Mouse (Mus musculus) cerebellum, postnatal 14 days (tissue): Measurements from ENCODE around the gene Zdhhc5.
A peak's percentile ranks its signal among the peaks of the same experiment; 100 is the strongest.
"Not testable (repeated sequence)": the region's sequence is repeated elsewhere in the genome, so short reads cannot be mapped to it uniquely, and the experiment has no call there.

Experiments
- DNase-seq, 2 experiments: peaks; one replicate each; pipeline ENCODE4 v3.0.0; 2021; ENCODE audit warnings: mixed read lengths in 2 of 2

Zdhhc5 gene

GRCm38 (mm10) chr2:84734351-84734864 lies 19.4 kb upstream of the Zdhhc5 start:
- peak; percentile 58 to 68 for DNase-seq

GRCm38 (mm10) chr2:84733579-84734300 lies 18.8 kb upstream of the Zdhhc5 start, which contains the start of gene Ypel4:
Gene Ypel4 (plus strand): TSS chr2:84734058.
- peak; percentile 88 for DNase-seq

- DNase-seq: no peak
These were observed 17.4 kb upstream of the Zdhhc5 start for GRCm38 (mm10) chr2:84732394-84732793.

- no peak for DNase-seq
These were observed 16.2 kb upstream of the Zdhhc5 start for GRCm38 (mm10) chr2:84731206-84731605.

GRCm38 (mm10) chr2:84728191-84728590 lies 13.2 kb upstream of the Zdhhc5 start:
- not testable (repeated sequence) for DNase-seq

GRCm38 (mm10) chr2:84727172-84727858 lies 12.3 kb upstream of the Zdhhc5 start, which contains the start of gene Clp1:
Gene Clp1 (minus strand): TSS chr2:84727350.
- peak; percentile 95 to 96 for DNase-seq

GRCm38 (mm10) chr2:84726716-84727115 lies 11.7 kb upstream of the Zdhhc5 start:
- DNase-seq: no peak

- DNase-seq: no peak
These were observed 10.8 kb upstream of the Zdhhc5 start for GRCm38 (mm10) chr2:84725770-84726169.

GRCm38 (mm10) chr2:84723856-84724255 lies 8.9 kb upstream of the Zdhhc5 start:
- no peak for DNase-seq

- DNase-seq: no peak
These were observed 6.2 kb upstream of the Zdhhc5 start for GRCm38 (mm10) chr2:84721182-84721581.

- no peak for DNase-seq
These were observed 5.7 kb upstream of the Zdhhc5 start for GRCm38 (mm10) chr2:84720718-84721117.

GRCm38 (mm10) chr2:84717357-84717756 lies 2.4 kb upstream of the Zdhhc5 start:
- DNase-seq: no peak

GRCm38 (mm10) chr2:84716423-84717355 lies 1.7 kb upstream of the Zdhhc5 start:
- DNase-seq: peak in 1 of 2 experiments; percentile 38

GRCm38 (mm10) chr2:84715562-84716361 lies 782 bp upstream of the Zdhhc5 start:
- DNase-seq: peak in 1 of 2 experiments; percentile 77

GRCm38 (mm10) chr2:84714422-84714810 lies 564 bp downstream of the Zdhhc5 start:
- no peak for DNase-seq

- no peak for DNase-seq
These were observed 3.1 kb downstream of the Zdhhc5 start for GRCm38 (mm10) chr2:84711898-84712297.

GRCm38 (mm10) chr2:84707523-84707922 lies 7.5 kb downstream of the Zdhhc5 start:
- DNase-seq: no peak

GRCm38 (mm10) chr2:84705295-84705694 lies 9.7 kb downstream of the Zdhhc5 start:
- DNase-seq: no peak

- DNase-seq: no peak
These were observed 10.7 kb downstream of the Zdhhc5 start for GRCm38 (mm10) chr2:84704329-84704728.

- no peak for DNase-seq
These were observed 11.5 kb downstream of the Zdhhc5 start for GRCm38 (mm10) chr2:84703497-84703896.

- DNase-seq: no peak
These were observed 19.8 kb downstream of the Zdhhc5 start for GRCm38 (mm10) chr2:84695007-84695695.
